Mouse (Mus musculus) erythroblast, embryonic 14.5 days (primary cell): ENCODE data around the gene Il1r1. TPM values are rescaled to one million over a fixed set of nuclear protein-coding genes. Genes with fewer than 3 reads are reported as not detected.

Experiments
- H3K27me3 ChIP-seq: 2 replicates; pipeline ENCODE4 v1.6.1; 2012; ENCODE audit warnings: inconsistent platforms; ENCODE audit not compliant: control insufficient read depth
- H3K36me3 ChIP-seq: 2 replicates; pipeline ENCODE4 v1.6.1; 2012; ENCODE audit warnings: mild to moderate bottlenecking, inconsistent platforms; ENCODE audit not compliant: control insufficient read depth
- H3K4me1 ChIP-seq: 2 replicates; pipeline ENCODE4 v1.6.1; 2012; ENCODE audit warnings: inconsistent platforms; ENCODE audit not compliant: control insufficient read depth
- H3K4me3 ChIP-seq: replicated peaks from 2 replicates; pipeline ENCODE3; 2012; ENCODE audit warnings: moderate library complexity, mild to moderate bottlenecking, inconsistent platforms
- H3K9me3 ChIP-seq: 2 replicates; pipeline ENCODE4 v1.6.1; 2012; ENCODE audit warnings: low read length, inconsistent platforms, mixed read lengths; ENCODE audit not compliant: control insufficient read depth
- GATA1 ChIP-seq: IDR thresholded peaks from 2 replicates; pipeline ENCODE4 v1.6.1; 2012; ENCODE audit warnings: low read length, inconsistent platforms, mixed read lengths
- TAL1 ChIP-seq: IDR thresholded peaks from 3 replicates; pipeline ENCODE4 v1.6.1; 2012; ENCODE audit warnings: low read length, inconsistent platforms, mixed read lengths
- polyA plus RNA-seq: library from polyadenylated mRNA; stranded (reverse); fragments of >175 nt; gene quantifications from 2 replicates; pipeline ENCODE4 v1.2.3, GENCODE M21; 2012

The Il1r1 gene
- polyA plus RNA-seq = 0.01 TPM in 1 of 2 replicates, not detected in the other

GRCm38 (mm10) chr1:40224539-40225284 lies at the start of gene Il1r1:
Gene Il1r1 (plus strand): TSS chr1:40225080.
- Histone ChIP-seq H3K9me3 (no peaks in the 10 kb centered on the region), H3K4me1 (peaks cover 19% of the 10 kb centered on the region), H3K4me3 (no peak within 1 kb of the TSS), H3K27me3 (peaks cover 6% of the 10 kb centered on the region), H3K36me3 (no peaks in the 10 kb centered on the region)
- TF ChIP-seq GATA1 (no peak), TAL1 (no peak)

GRCm38 (mm10) chr1:40175123-40175522 lies 49.8 kb upstream of the Il1r1 start:
- Histone ChIP-seq H3K36me3 (no peaks in the 10 kb centered on the region), H3K4me3 (no peak overlapping the region), H3K27me3 (no peaks in the 10 kb centered on the region), H3K4me1 (no peaks in the 10 kb centered on the region), H3K9me3 (no peaks in the 10 kb centered on the region)
- no peak for TF ChIP-seq GATA1
- TF ChIP-seq TAL1 = no peak

- Histone ChIP-seq H3K4me3 (no peak overlapping the region), H3K27me3 (no peaks in the 10 kb centered on the region), H3K4me1 (no peaks in the 10 kb centered on the region), H3K9me3 (no peaks in the 10 kb centered on the region), H3K36me3 (no peaks in the 10 kb centered on the region)
- no peak for TF ChIP-seq TAL1
- TF ChIP-seq GATA1 = no peak
These were observed 49.1 kb upstream of the Il1r1 start for GRCm38 (mm10) chr1:40175797-40176196.

GRCm38 (mm10) chr1:40179031-40179430 lies 45.8 kb upstream of the Il1r1 start:
- Histone ChIP-seq H3K4me1 (no peaks in the 10 kb centered on the region), H3K36me3 (no peaks in the 10 kb centered on the region), H3K4me3 (no peak overlapping the region), H3K9me3 (no peaks in the 10 kb centered on the region), H3K27me3 (no peaks in the 10 kb centered on the region)
- no peak for TF ChIP-seq TAL1
- no peak for TF ChIP-seq GATA1

- Histone ChIP-seq H3K9me3 (no peaks in the 10 kb centered on the region), H3K27me3 (no peaks in the 10 kb centered on the region), H3K4me3 (no peak overlapping the region), H3K4me1 (no peaks in the 10 kb centered on the region), H3K36me3 (no peaks in the 10 kb centered on the region)
- TF ChIP-seq GATA1 (no peak), TAL1 (no peak)
These were observed 45.4 kb upstream of the Il1r1 start for GRCm38 (mm10) chr1:40179493-40179892.

GRCm38 (mm10) chr1:40180861-40181260 lies 44.0 kb upstream of the Il1r1 start:
- no peak for TF ChIP-seq TAL1
- no peak for TF ChIP-seq GATA1
- H3K9me3 ChIP-seq = no peaks in the 10 kb centered on the region
- no peak overlapping the region for H3K4me3 ChIP-seq
- H3K4me1 ChIP-seq = no peaks in the 10 kb centered on the region
- no peaks in the 10 kb centered on the region for H3K36me3 ChIP-seq
- no peaks in the 10 kb centered on the region for H3K27me3 ChIP-seq

GRCm38 (mm10) chr1:40181716-40182115 lies 43.2 kb upstream of the Il1r1 start:
- Histone ChIP-seq H3K4me3 (no peak overlapping the region), H3K36me3 (no peaks in the 10 kb centered on the region), H3K9me3 (no peaks in the 10 kb centered on the region), H3K4me1 (no peaks in the 10 kb centered on the region), H3K27me3 (no peaks in the 10 kb centered on the region)
- TF ChIP-seq TAL1 = no peak
- no peak for TF ChIP-seq GATA1

- TF ChIP-seq GATA1 = no peak
- TF ChIP-seq TAL1 = no peak
- Histone ChIP-seq H3K36me3 (no peaks in the 10 kb centered on the region), H3K4me1 (no peaks in the 10 kb centered on the region)
These were observed 41.5 kb upstream of the Il1r1 start for GRCm38 (mm10) chr1:40183410-40183809.

GRCm38 (mm10) chr1:40187961-40188360 lies 36.9 kb upstream of the Il1r1 start:
- Histone ChIP-seq H3K4me3 (no peak overlapping the region), H3K36me3 (no peaks in the 10 kb centered on the region), H3K4me1 (no peaks in the 10 kb centered on the region), H3K9me3 (no peaks in the 10 kb centered on the region), H3K27me3 (no peaks in the 10 kb centered on the region)
- TF ChIP-seq TAL1 (no peak), GATA1 (no peak)

More at GRCm38 (mm10) chr1:40183410-40183809, 41.5 kb upstream of the Il1r1 start:
- no peaks in the 10 kb centered on the region for H3K27me3 ChIP-seq
- H3K9me3 ChIP-seq = no peaks in the 10 kb centered on the region
- no peak overlapping the region for H3K4me3 ChIP-seq

GRCm38 (mm10) chr1:40190025-40190424 lies 34.9 kb upstream of the Il1r1 start:
- TF ChIP-seq GATA1 (no peak), TAL1 (no peak)
- Histone ChIP-seq H3K4me1 (no peaks in the 10 kb centered on the region), H3K4me3 (no peak overlapping the region), H3K27me3 (no peaks in the 10 kb centered on the region), H3K36me3 (no peaks in the 10 kb centered on the region), H3K9me3 (no peaks in the 10 kb centered on the region)
